Mouse (Mus musculus) liver, embryonic 16.5 days (tissue): ENCODE data around the gene Sgk1. TPM values are rescaled to one million over a fixed set of nuclear protein-coding genes. Genes with fewer than 3 reads are reported as not detected.
A peak's percentile ranks its signal among the peaks of the same experiment; 100 is the strongest.

Experiments
- ATAC-seq: fragments of 200-750 bp; cut with Nextera tagmentation; 2 replicates; pipeline ENCODE4 v1.8.0; 2017; ENCODE audit warnings: low read depth, mild to moderate bottlenecking, moderate number of reproducible peaks, moderate library complexity
- H3K27ac ChIP-seq: fragments of 300-500 bp; sonication (generic); 2 replicates; pipeline ENCODE4 v1.5.1; 2014; ENCODE audit warnings: mild to moderate bottlenecking, low read length
- H3K27me3 ChIP-seq: fragments of 300-500 bp; sonication (generic); 2 replicates; pipeline ENCODE4 v1.6.1; 2014; ENCODE audit warnings: low read depth, low read length, mixed read lengths; ENCODE audit not compliant: control insufficient read depth, insufficient read depth
- H3K36me3 ChIP-seq: fragments of 300-500 bp; sonication (generic); 2 replicates; pipeline ENCODE4 v1.6.1; 2014; ENCODE audit warnings: mild to moderate bottlenecking; ENCODE audit not compliant: control insufficient read depth, insufficient read depth
- H3K4me1 ChIP-seq: fragments of 300-500 bp; sonication (generic); 2 replicates; pipeline ENCODE4 v1.6.1; 2014; ENCODE audit warnings: low read depth, low read length, mixed read lengths; ENCODE audit not compliant: control insufficient read depth
- H3K4me2 ChIP-seq: fragments of 300-500 bp; sonication (generic); 2 replicates; pipeline ENCODE4 v1.6.1; 2014; ENCODE audit warnings: low read depth, low read length, mixed read lengths
- H3K4me3 ChIP-seq: fragments of 300-500 bp; sonication (generic); 2 replicates; pipeline ENCODE4 v1.5.1; 2014; ENCODE audit warnings: low read depth, mild to moderate bottlenecking, low read length
- H3K9ac ChIP-seq: fragments of 300-500 bp; sonication (generic); 2 replicates; pipeline ENCODE4 v1.6.1; 2014; ENCODE audit warnings: low read depth, low read length
- H3K9me3 ChIP-seq: fragments of 300-500 bp; sonication (generic); replicated peaks from 2 replicates; pipeline ENCODE4 v1.6.1; 2016; ENCODE audit warnings: low read length; ENCODE audit not compliant: control insufficient read depth
- WGBS: fragments of 180-500 bp; shearing (Covaris S2); extraction: QIAGEN DNeasy Blood & Tissue Kit; methylation state at CpG from one replicate; pipeline ENCODE4 v1.1.7; 2014; ENCODE audit not compliant: insufficient replicate concordance; 5-methylcytosine and 5-hydroxymethylcytosine counted together
- polyA plus RNA-seq: library from polyadenylated mRNA; unstranded; fragments of >200 nt; fragmentation: Nextera tagmentation; extraction: Ambion mirVana; gene quantifications from 2 replicates; pipeline ENCODE4 v1.2.1, GENCODE M21; 2015

Sgk1 gene
- polyA plus RNA-seq, 1 experiment from 2014 or later, result 13.8 TPM

- no peaks in the 10 kb centered on the region for H3K4me1 ChIP-seq
- no peak overlapping the region for H3K4me3 ChIP-seq
- no peak for ATAC-seq
- H3K27me3 ChIP-seq, result no peaks in the 10 kb centered on the region
- H3K9me3 ChIP-seq, result no peaks in the 10 kb centered on the region
- no peak overlapping the region for H3K9ac ChIP-seq
- H3K36me3 ChIP-seq, result no peaks in the 10 kb centered on the region
- WGBS, result 61% methylated on average over 1 of the region's 1 CpGs
- no peak overlapping the region for H3K27ac ChIP-seq
- no peak overlapping the region for H3K4me2 ChIP-seq
Measured at GRCm38 (mm10) chr10:21905616-21906015, 23.6 kb downstream of the Sgk1 start.

- H3K9ac ChIP-seq, result no peak overlapping the region
- 20% methylated on average over 5 of the region's 5 CpGs for WGBS
- H3K4me3 ChIP-seq, result no peak overlapping the region
- peak overlapping the region; percentile 26; the same call in 1 of the 2 replicates for H3K27ac ChIP-seq
- no peaks in the 10 kb centered on the region for H3K9me3 ChIP-seq
- H3K4me2 ChIP-seq, result no peak overlapping the region
- H3K4me1 ChIP-seq, result no peaks in the 10 kb centered on the region
- H3K27me3 ChIP-seq, result no peaks in the 10 kb centered on the region
- ATAC-seq, result no peak
- no peaks in the 10 kb centered on the region for H3K36me3 ChIP-seq
Measured at GRCm38 (mm10) chr10:21906894-21907446, 25.0 kb downstream of the Sgk1 start.

GRCm38 (mm10) chr10:21907784-21908183 is 25.8 kb downstream of the Sgk1 start:
- H3K4me3 ChIP-seq, result no peak overlapping the region
- H3K36me3 ChIP-seq, result no peaks in the 10 kb centered on the region
- WGBS, result 20% methylated on average over 3 of the region's 3 CpGs
- no peak overlapping the region for H3K4me2 ChIP-seq
- H3K27me3 ChIP-seq, result no peaks in the 10 kb centered on the region
- H3K9me3 ChIP-seq, result no peaks in the 10 kb centered on the region
- no peak for ATAC-seq
- no peaks in the 10 kb centered on the region for H3K4me1 ChIP-seq
- H3K27ac ChIP-seq, result no peak overlapping the region
- no peak overlapping the region for H3K9ac ChIP-seq

- Histone ChIP-seq H3K9me3 (no peaks in the 10 kb centered on the region), H3K27me3 (no peaks in the 10 kb centered on the region), H3K4me3 (no peak overlapping the region), H3K9ac (no peak overlapping the region), H3K4me2 (no peak overlapping the region), H3K27ac (no peak overlapping the region), H3K4me1 (no peaks in the 10 kb centered on the region), H3K36me3 (no peaks in the 10 kb centered on the region)
- ATAC-seq, result no peak
- 70% methylated on average over 1 of the region's 1 CpGs for WGBS
Measured at GRCm38 (mm10) chr10:21908686-21909085, 26.7 kb downstream of the Sgk1 start.

DNA sequence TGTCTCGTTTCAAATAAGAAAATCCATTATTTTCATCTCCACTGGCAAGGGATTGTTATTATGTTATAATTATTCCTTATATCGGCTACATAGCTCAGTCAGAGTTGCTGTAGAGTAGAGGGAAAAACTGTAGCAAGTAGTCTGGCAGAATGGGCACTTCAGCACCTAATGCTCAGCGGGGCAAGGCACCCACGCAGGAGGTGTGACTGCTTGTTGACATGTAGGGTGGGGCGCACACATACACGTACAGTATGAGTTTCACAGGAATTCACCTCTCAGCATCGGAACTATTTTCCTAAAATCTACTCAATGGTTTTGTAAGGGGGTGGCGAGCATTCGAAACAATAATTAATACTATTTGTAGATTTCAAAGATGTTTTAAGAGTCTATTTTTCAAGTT is 28.4 kb downstream of the Sgk1 start:
- Histone ChIP-seq H3K36me3 (no peaks in the 10 kb centered on the region), H3K9ac (no peak overlapping the region), H3K27ac (no peak overlapping the region), H3K4me2 (no peak overlapping the region), H3K27me3 (no peaks in the 10 kb centered on the region), H3K9me3 (no peaks in the 10 kb centered on the region), H3K4me1 (no peaks in the 10 kb centered on the region), H3K4me3 (no peak overlapping the region)
- no peak for ATAC-seq
- WGBS, result 74% methylated on average over 9 of the region's 9 CpGs

GRCm38 (mm10) chr10:21911303-21911947 is 29.4 kb downstream of the Sgk1 start:
- WGBS, result 72% methylated on average over 10 of the region's 10 CpGs
- Histone ChIP-seq H3K4me1 (no peaks in the 10 kb centered on the region), H3K4me2 (no peak overlapping the region), H3K27ac (no peak overlapping the region), H3K4me3 (no peak overlapping the region), H3K9me3 (no peaks in the 10 kb centered on the region), H3K9ac (no peak overlapping the region), H3K36me3 (no peaks in the 10 kb centered on the region), H3K27me3 (no peaks in the 10 kb centered on the region)
- ATAC-seq, result no peak

- no peak overlapping the region for H3K4me2 ChIP-seq
- WGBS, result 24% methylated on average over 1 of the region's 1 CpGs
- no peak for ATAC-seq
Measured at GRCm38 (mm10) chr10:21914751-21915150, 32.8 kb downstream of the Sgk1 start.

GRCm38 (mm10) chr10:21916301-21917071 is 34.5 kb downstream of the Sgk1 start:
- 63% methylated on average over 11 of the region's 11 CpGs for WGBS
- no peak overlapping the region for H3K27ac ChIP-seq
- H3K9me3 ChIP-seq, result no peaks in the 10 kb centered on the region
- no peaks in the 10 kb centered on the region for H3K36me3 ChIP-seq
- no peak for ATAC-seq
- H3K4me1 ChIP-seq, result no peaks in the 10 kb centered on the region
- no peaks in the 10 kb centered on the region for H3K27me3 ChIP-seq
- no peak overlapping the region for H3K4me3 ChIP-seq
- no peak overlapping the region for H3K9ac ChIP-seq
- H3K4me2 ChIP-seq, result no peak overlapping the region

More at GRCm38 (mm10) chr10:21914751-21915150, 32.8 kb downstream of the Sgk1 start:
- no peak overlapping the region for H3K27ac ChIP-seq
- H3K9me3 ChIP-seq, result no peaks in the 10 kb centered on the region
- H3K27me3 ChIP-seq, result no peaks in the 10 kb centered on the region
- no peaks in the 10 kb centered on the region for H3K36me3 ChIP-seq
- H3K4me3 ChIP-seq, result no peak overlapping the region
- H3K9ac ChIP-seq, result no peak overlapping the region
- no peaks in the 10 kb centered on the region for H3K4me1 ChIP-seq
